Mouse (Mus musculus) embryonic fibroblast, embryonic 13.5 days (primary cell): ENCODE measurements at regions not wholly inside any gene's neighbourhood (a gene's known extent, or its start where the extent isn't known, plus 50 kb on each side); places are given as distances from the start of the nearest gene placed in this dataset.

Source experiments
- CTCF ChIP-seq: IDR thresholded peaks from 2 replicates; pipeline ENCODE4 v1.5.1; 2011; ENCODE audit warnings: mild to moderate bottlenecking, control low read depth, low read length, moderate library complexity, borderline replicate concordance; ENCODE audit not compliant: insufficient read depth
- POLR2A ChIP-seq: IDR thresholded peaks from 2 replicates; pipeline ENCODE4 v1.6.1; 2011; ENCODE audit warnings: low read depth, mild to moderate bottlenecking, control low read depth, low read length, moderate library complexity

DNA sequence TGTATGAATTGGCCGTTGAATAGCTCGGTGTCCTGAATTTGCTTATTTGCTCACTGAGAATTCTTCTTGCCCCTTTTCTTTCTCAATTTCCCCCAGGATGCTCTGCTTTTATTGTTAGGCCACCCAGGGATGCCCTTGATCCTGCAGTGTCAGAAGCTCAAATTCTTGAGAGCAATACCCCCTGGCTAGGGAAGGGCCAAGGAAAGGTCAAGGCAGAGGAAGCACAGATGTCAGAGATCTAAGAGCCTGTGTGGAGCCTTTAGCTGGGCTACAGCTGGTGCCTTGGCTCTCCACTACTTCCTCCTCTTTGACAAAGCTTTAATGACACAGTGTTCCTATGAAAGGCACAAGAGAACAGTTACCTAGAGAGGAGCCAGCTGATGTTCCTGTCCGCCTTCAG is 141.2 kb downstream of the Tmsb4x start:
- TF ChIP-seq CTCF, result no peak
- no peak for TF ChIP-seq POLR2A
